Mouse (Mus musculus): Measurements from ENCODE around the gene Ltbp3. TPM values are rescaled to one million over a fixed set of nuclear protein-coding genes. Genes with fewer than 3 reads are reported as not detected.

The Ltbp3 gene
- polyA plus RNA-seq, 1 experiment from 2014 or later = 2.6 TPM

DNA sequence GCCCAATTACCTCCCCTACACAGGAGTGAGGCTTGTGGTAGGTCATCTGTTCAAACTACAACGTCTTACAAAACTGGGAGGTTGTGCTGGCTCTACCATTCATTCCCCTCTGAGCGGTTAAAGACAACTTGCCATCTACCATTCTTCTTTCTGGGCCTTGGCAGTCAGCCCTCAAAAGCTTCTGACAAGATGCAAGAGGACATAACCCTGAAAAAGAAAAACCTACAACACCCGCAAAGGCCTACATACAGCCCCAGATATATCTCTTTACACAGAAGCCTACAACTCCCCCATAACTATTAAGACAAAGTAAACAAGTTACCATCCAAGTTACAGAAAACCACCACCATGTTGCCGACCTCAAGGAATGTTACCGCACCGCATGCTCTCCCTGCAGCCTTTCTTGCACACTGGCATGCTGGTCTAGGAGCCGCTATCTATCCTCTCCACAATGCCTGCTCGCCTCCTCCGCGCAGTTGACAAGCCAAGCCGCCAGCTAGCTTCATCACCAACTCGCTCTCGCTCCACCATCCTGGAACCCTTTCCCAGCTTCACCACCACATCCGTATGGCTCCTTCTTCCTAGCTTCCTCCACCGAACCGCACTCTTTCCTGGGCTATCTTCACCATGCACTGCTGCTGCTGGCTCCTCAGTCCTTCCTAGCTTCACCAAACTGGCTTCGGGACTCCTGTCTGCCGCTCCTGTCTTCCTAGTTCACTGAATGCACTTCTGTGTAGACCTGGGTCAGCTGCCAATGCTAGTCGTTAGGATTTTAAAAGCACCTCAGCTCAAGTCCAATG is 60.1 kb downstream of the Ltbp3 start:
- Histone ChIP-seq H3K4me1 (peaks cover 62% of the 10 kb centered on the region), H3K4me3 (peak overlapping the region; percentile 98), H3K27me3 (ENCODE audit: poor library complexity, severe bottlenecking) (no peaks in the 10 kb centered on the region), H3K9me3 (no peaks in the 10 kb centered on the region), H3K36me3 (replicated peaks) (peaks cover 54% of the 10 kb centered on the region), H3K27ac (peak overlapping the region; percentile 98)
- WGBS = under 1% methylated on average over 19 of the region's 19 CpGs
- DNase-seq (ENCODE audit: extremely low spot score, low spot score) = no peak

DNA sequence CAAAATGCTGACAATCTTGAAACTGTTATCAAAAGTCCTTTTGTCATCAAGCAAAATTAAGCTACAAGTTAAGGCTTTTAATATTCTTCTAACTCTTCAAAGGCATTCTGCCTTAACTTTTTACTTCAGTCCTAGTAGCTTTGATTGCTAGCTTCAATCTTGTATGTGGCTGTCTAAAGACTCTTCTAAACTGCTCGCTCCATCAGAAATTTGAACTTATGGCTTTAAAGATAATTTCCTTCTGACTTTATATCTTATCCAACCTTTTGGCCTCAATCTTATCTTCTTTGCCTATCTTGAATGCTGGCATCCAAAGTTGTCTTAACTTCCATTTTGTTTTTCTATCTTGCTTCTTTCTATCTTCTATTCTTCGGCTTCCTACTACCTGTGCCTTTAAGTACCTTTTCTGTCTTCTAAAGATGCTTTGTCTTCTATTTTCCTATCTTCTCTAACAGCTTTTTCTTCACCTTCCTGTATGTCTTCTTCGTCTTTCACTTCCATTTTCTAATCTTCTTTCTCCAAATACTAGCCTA is 60.8 kb downstream of the Ltbp3 start:
- Histone ChIP-seq H3K27me3 (ENCODE audit: poor library complexity, severe bottlenecking) (no peaks in the 10 kb centered on the region), H3K4me1 (peaks cover 62% of the 10 kb centered on the region), H3K9me3 (no peaks in the 10 kb centered on the region), H3K36me3 (replicated peaks) (peaks cover 47% of the 10 kb centered on the region), H3K4me3 (peak overlapping the region; percentile 98), H3K27ac (peak overlapping the region; percentile 98)
- DNase-seq (ENCODE audit: extremely low spot score, low spot score) = no peak
- WGBS = 15% methylated on average over 3 of the region's 3 CpGs

DNA sequence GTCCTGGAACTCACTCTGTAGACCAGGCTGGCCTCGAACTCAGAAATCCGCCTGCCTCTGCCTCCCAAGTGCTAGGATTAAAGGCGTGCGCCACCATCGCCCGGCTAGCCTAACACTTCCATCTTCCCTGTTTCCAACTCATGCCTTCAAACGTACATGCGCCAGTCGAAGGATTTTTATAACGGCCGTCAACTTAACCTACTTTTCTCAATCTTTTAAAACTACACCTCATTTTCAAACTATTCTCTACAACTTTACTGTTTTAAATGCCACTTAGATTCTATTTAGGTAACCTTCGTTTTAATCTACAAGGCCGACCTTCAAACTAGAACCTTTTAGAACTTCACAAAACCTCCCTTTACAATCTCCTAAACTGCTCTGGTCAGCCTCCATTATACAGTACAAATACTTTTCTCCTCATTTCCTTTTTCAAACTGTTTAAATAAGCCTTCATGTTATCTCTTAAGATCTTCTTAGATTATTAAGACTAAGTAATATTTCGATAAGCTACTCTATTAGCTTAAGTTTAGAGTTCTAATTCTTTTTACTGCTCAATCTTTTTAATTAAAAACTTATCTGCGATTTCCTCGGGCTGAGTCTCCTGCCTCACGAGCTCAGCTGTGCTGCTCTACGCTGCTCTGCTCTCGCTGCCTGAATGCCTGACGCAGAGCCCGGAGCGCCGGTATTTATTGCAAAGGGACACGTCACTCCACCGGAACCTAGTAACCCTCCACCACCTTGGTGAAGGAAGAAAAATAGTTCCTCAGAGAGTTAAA is 61.5 kb downstream of the Ltbp3 start:
- H3K27me3 ChIP-seq (ENCODE audit: poor library complexity, severe bottlenecking) = no peaks in the 10 kb centered on the region
- no peaks in the 10 kb centered on the region for H3K9me3 ChIP-seq
- DNase-seq (ENCODE audit: extremely low spot score, low spot score) = peak; percentile 94
- H3K4me1 ChIP-seq = peaks cover 62% of the 10 kb centered on the region
- H3K36me3 ChIP-seq (replicated peaks) = peaks cover 40% of the 10 kb centered on the region
- peak overlapping the region; percentile 98 for H3K27ac ChIP-seq
- H3K4me3 ChIP-seq = peak overlapping the region; percentile 98
- WGBS = 1% methylated on average over 25 of the region's 25 CpGs

DNA sequence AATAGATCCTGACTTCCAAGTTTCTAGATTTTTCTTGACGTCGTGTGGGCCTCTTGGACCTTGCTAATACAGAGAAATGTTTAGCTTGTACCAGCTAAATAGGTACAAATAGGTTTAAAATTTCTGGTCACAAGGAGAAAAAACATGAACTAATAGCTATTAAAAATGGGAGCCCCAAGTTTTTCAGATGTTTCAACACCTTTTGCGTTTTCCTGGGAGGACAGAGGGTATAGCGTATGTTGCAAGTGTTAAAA is 62.0 kb downstream of the Ltbp3 start:
- WGBS = 0% methylated on average over 4 of the region's 4 CpGs
- H3K27ac ChIP-seq = peak overlapping the region; percentile 98
- H3K4me3 ChIP-seq = peak overlapping the region; percentile 98
- H3K36me3 ChIP-seq (replicated peaks) = peaks cover 35% of the 10 kb centered on the region
- no peaks in the 10 kb centered on the region for H3K27me3 ChIP-seq (ENCODE audit: poor library complexity, severe bottlenecking)
- peaks cover 62% of the 10 kb centered on the region for H3K4me1 ChIP-seq
- DNase-seq (ENCODE audit: extremely low spot score, low spot score) = no peak
- no peaks in the 10 kb centered on the region for H3K9me3 ChIP-seq

DNA sequence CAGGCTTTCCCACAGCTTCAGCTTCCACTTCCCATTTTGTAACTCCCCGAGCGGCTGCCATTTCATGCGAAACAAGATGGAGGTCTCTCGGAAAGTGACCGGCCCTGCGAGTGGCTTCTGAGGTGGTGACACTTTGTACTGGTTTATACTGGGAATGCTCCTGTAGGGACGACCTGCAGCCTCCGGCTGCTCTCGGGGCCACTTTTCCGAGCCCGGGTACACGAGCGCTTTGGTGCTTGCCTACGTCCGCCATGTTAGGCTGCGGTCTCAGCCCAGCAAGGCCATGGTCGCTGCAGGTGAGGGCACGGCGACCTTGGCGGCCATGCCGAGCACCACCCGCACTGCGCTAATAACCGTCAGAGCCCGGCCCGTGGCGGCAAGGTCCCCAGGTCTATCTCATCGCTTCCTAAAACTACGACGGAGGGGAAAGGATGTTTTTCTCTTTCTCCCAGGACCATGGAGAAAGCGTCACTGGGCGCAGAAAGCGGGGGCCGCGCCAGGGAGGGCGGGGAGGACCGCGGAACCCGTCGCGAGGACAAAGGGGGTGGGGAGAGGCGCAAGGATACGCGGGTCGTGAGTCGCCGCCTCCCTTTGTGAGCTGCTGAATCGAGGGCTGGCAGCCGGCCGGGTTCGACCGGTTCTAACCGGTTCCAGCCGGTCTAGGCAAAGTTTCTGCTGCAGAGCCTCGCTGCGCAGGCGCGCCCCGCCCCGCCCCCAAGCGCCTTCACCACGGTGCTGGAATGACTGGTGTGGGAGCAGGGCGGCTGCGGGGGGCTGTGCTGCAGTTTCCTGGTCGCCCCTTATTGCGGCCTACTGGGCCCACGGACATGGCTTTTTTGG is 62.6 kb downstream of the Ltbp3 start:
- Histone ChIP-seq H3K27me3 (ENCODE audit: poor library complexity, severe bottlenecking) (no peaks in the 10 kb centered on the region), H3K9me3 (no peaks in the 10 kb centered on the region), H3K4me3 (peak overlapping the region; percentile 98), H3K4me1 (peaks cover 60% of the 10 kb centered on the region), H3K27ac (peak overlapping the region; percentile 98), H3K36me3 (replicated peaks) (peaks cover 29% of the 10 kb centered on the region)
- under 1% methylated on average over 67 of the region's 67 CpGs for WGBS
- peak; percentile 99 for DNase-seq (ENCODE audit: extremely low spot score, low spot score)

DNA sequence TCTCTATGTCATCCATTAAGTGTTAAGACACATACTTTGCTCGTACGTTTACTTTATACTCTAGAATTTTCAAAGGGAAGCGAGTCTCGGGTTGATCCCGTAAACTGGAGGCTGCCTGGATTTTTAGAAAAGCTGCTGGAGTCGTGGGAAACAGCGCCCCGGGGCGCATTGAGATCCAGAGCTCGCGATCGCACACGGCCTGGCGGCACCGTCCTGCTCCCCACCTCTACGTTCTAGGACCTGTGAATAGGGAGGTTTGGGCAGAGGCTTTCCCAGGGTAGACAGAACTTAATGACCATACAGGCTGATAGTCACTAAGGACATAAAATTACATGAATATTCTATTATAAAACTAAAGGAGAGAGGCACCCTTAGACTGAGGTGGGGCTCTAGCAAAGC is 63.2 kb downstream of the Ltbp3 start:
- H3K4me3 ChIP-seq = peak overlapping the region; percentile 98
- DNase-seq (ENCODE audit: extremely low spot score, low spot score) = no peak
- H3K36me3 ChIP-seq (replicated peaks) = peaks cover 23% of the 10 kb centered on the region
- H3K9me3 ChIP-seq = no peaks in the 10 kb centered on the region
- H3K4me1 ChIP-seq = peaks cover 60% of the 10 kb centered on the region
- under 1% methylated on average over 16 of the region's 16 CpGs for WGBS
- H3K27ac ChIP-seq = peak overlapping the region; percentile 98
- no peaks in the 10 kb centered on the region for H3K27me3 ChIP-seq (ENCODE audit: poor library complexity, severe bottlenecking)

DNA sequence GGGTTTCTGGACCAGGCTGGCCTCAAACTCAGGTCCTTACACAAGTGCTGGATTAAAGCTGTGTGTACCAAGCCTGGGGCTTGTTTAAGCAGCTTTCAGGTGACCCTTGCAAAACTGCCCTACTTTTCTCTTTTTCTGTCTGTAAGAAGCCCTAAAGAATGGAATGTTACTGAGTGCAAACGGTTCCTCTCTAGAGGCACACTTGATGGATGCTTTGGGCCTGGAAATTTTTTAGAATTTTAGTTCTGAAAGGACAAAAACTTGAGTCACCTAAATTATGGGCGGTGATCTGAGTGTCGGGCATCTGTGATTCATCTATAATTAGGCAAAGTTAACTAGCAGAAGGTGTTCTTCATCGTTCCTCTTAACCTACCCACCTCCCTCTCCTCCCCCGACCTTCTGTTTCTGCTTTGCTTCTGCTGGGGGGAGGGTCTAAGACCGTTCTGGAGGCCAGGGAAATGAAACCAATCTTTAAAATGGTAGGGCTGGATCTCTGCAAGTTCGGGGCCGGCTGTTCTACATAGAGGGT is 63.7 kb downstream of the Ltbp3 start:
- no peaks in the 10 kb centered on the region for H3K27me3 ChIP-seq (ENCODE audit: poor library complexity, severe bottlenecking)
- no peak for DNase-seq (ENCODE audit: extremely low spot score, low spot score)
- WGBS = 29% methylated on average over 8 of the region's 8 CpGs
- H3K4me1 ChIP-seq = peaks cover 66% of the 10 kb centered on the region
- peaks cover 18% of the 10 kb centered on the region for H3K36me3 ChIP-seq (replicated peaks)
- H3K9me3 ChIP-seq = no peaks in the 10 kb centered on the region
- peak overlapping the region; percentile 98 for H3K4me3 ChIP-seq
- peak overlapping the region; percentile 98 for H3K27ac ChIP-seq

DNA sequence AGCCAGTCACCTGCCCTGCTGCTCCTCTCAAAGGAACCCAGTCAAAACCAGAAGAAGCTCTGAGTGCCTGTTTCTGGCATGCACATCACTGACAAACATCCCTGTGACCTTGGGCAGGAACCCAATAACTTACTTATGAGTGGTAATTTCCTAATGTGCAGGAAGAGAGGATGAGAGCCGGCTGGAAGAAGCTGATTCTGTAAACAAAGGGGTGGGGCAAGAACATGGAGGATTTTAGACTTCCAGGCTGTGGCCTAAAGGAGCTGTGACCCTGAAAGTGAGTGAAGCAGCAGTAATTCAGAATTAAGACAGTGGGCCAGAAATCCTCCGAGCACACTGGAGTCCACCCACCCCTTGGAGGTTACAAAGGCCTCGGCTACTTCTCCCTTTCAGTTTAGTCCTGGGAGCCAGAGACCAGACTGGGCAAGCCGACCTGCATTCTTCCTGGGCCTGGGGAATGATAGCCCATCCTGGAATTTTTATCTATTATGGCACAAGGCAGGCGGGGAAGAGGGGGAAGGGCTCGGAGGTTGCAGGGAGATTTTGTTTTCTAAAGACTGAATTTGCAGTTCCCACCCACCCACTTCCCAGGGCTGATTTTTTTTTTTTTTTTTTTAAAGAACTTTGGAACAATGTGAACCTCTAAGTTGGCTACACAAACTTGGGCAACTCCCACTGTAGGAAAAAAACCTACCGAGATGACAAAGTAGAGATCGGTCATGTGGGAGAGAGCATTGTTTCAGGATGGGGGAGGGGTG is 65.5 kb downstream of the Ltbp3 start:
- H3K27ac ChIP-seq = peak overlapping the region; percentile 98
- WGBS = 5% methylated on average over 8 of the region's 8 CpGs
- no peaks in the 10 kb centered on the region for H3K9me3 ChIP-seq
- H3K27me3 ChIP-seq (ENCODE audit: poor library complexity, severe bottlenecking) = no peaks in the 10 kb centered on the region
- H3K4me1 ChIP-seq = peaks cover 84% of the 10 kb centered on the region
- peak overlapping the region; percentile 27 for H3K4me3 ChIP-seq
- DNase-seq (ENCODE audit: extremely low spot score, low spot score) = no peak
- no peaks in the 10 kb centered on the region for H3K36me3 ChIP-seq (replicated peaks)

DNA sequence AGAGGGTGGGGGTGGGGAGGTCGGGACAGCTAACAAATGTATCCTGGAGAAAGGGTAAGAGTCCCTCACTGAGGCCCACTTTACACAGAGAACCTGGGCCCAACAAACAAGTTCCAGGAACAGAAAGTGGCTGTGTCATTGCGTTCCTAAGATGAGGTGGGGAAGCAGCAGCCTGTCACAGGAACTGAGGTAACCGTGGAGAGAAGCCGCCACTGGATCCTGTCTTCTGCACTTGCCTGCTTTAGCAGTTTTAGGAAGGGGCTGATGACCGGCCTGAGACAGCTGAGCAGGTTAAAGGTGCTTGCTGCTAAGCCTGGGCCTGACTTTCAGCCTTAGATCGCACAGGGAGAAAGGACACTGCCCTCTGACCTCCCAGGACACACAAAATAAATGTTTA is 66.1 kb downstream of the Ltbp3 start:
- Histone ChIP-seq H3K4me1 (peaks cover 89% of the 10 kb centered on the region), H3K4me3 (peak overlapping the region; percentile 27)

DNA sequence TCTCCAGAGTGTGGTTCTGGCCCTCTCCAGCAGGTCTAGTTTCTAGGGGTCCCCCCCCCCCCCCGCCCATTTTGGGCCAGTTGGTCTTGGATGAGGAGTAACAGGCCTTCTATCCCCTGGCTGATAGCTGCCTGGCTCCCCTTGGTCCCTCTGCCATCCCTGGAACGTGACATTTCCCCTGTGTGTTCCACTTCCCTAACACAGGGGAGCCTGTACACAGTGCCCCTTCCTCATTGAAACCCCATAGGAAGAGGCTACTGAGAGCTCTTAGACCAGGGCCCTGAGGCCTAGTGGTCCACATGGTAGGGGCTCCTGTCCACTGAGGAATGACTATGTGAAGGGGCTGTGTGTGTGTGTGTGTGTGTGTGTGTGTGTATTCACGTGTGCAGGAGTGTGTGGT is 67.0 kb downstream of the Ltbp3 start:
- DNase-seq (ENCODE audit: extremely low spot score, low spot score) = no peak
- Histone ChIP-seq H3K9me3 (no peaks in the 10 kb centered on the region), H3K36me3 (replicated peaks) (no peaks in the 10 kb centered on the region), H3K4me1 (peaks cover 97% of the 10 kb centered on the region), H3K27ac (peak overlapping the region; percentile 98), H3K4me3 (no peak overlapping the region), H3K27me3 (ENCODE audit: poor library complexity, severe bottlenecking) (no peaks in the 10 kb centered on the region)
- 74% methylated on average over 3 of the region's 3 CpGs for WGBS

More for the DNA sequence above, 66.1 kb downstream of the Ltbp3 start:
- peak overlapping the region; percentile 98 for H3K27ac ChIP-seq
- H3K27me3 ChIP-seq (ENCODE audit: poor library complexity, severe bottlenecking) = no peaks in the 10 kb centered on the region
- DNase-seq (ENCODE audit: extremely low spot score, low spot score) = no peak
- no peaks in the 10 kb centered on the region for H3K36me3 ChIP-seq (replicated peaks)
- 22% methylated on average over 6 of the region's 6 CpGs for WGBS
- no peaks in the 10 kb centered on the region for H3K9me3 ChIP-seq
